Mouse (Mus musculus) hindbrain, embryonic 15.5 days (tissue): ENCODE results near the gene Tmem200b. TPM values are rescaled to one million over a fixed set of nuclear protein-coding genes. Genes with fewer than 3 reads are reported as not detected.

ENCODE experiments used
- ATAC-seq: fragments of 200-750 bp; cut with Nextera tagmentation; 2 replicates; pipeline ENCODE4 v1.8.0; 2017; ENCODE audit warnings: low read depth, moderate number of reproducible peaks, moderate TSS enrichment; ENCODE audit not compliant: low FRiP score
- H3K27ac ChIP-seq: fragments of 300-500 bp; sonication (generic); replicated peaks from 2 replicates; pipeline ENCODE4 v1.5.1; 2015; ENCODE audit warnings: mild to moderate bottlenecking, inconsistent platforms
- H3K27me3 ChIP-seq: fragments of 300-500 bp; sonication (generic); 2 replicates; pipeline ENCODE4 v1.6.1; 2015; ENCODE audit warnings: control low read depth, inconsistent platforms
- H3K36me3 ChIP-seq: fragments of 300-500 bp; sonication (generic); 2 replicates; pipeline ENCODE4 v1.6.1; 2015; ENCODE audit warnings: control low read depth, inconsistent platforms
- H3K4me1 ChIP-seq: fragments of 300-500 bp; sonication (generic); replicated peaks from 2 replicates; pipeline ENCODE4 v1.6.1; 2015; ENCODE audit warnings: control low read depth, inconsistent platforms
- H3K4me2 ChIP-seq: fragments of 300-500 bp; sonication (generic); 2 replicates; pipeline ENCODE4 v1.6.1; 2015; ENCODE audit warnings: moderate library complexity, mild to moderate bottlenecking, inconsistent platforms
- H3K4me3 ChIP-seq: fragments of 300-500 bp; sonication (generic); 2 replicates; pipeline ENCODE4 v1.5.1; 2015; ENCODE audit warnings: mild to moderate bottlenecking, inconsistent platforms
- H3K9ac ChIP-seq: fragments of 300-500 bp; sonication (generic); 2 replicates; pipeline ENCODE4 v1.6.1; 2015; ENCODE audit warnings: inconsistent platforms
- H3K9me3 ChIP-seq: fragments of 300-500 bp; sonication (generic); 2 replicates; pipeline ENCODE4 v1.6.1; 2016; ENCODE audit warnings: control low read depth, inconsistent platforms
- WGBS: fragments of 180-500 bp; shearing (Covaris S2); methylation state at CpG from one replicate; pipeline ENCODE4 v1.1.7; 2015; 5-methylcytosine and 5-hydroxymethylcytosine counted together
- polyA plus RNA-seq: library from polyadenylated mRNA; unstranded; fragments of >200 nt; fragmentation: Nextera tagmentation; extraction: Ambion mirVana; gene quantifications from 2 replicates; pipeline ENCODE4 v1.2.1, GENCODE M21; 2015

The Tmem200b gene
- polyA plus RNA-seq, 1 experiment from 2014 or later = 0.29 TPM

GRCm38 (mm10) chr4:131922404-131922803, 833 bp downstream of the Tmem200b start:
- ATAC-seq = no peak
- H3K4me3 ChIP-seq = peak overlapping the region; percentile 45
- H3K36me3 ChIP-seq = 0 out of 2 replicates have a peak, but pooled peaks cover 7% of the 10 kb centered on the region
- H3K4me1 ChIP-seq = peaks cover 27% of the 10 kb centered on the region
- no peak overlapping the region for H3K9ac ChIP-seq
- 57% methylated on average over 15 of the region's 15 CpGs for WGBS
- H3K4me2 ChIP-seq = peak overlapping the region; percentile 75
- H3K27ac ChIP-seq = no peak overlapping the region
- no peaks in the 10 kb centered on the region for H3K9me3 ChIP-seq
- peaks cover 65% of the 10 kb centered on the region for H3K27me3 ChIP-seq

GRCm38 (mm10) chr4:131924096-131924810, 2.7 kb downstream of the Tmem200b start:
- no peak for ATAC-seq
- Histone ChIP-seq H3K36me3 (peaks cover 20% of the 10 kb centered on the region), H3K4me2 (no peak overlapping the region), H3K9ac (no peak overlapping the region), H3K4me1 (peaks cover 27% of the 10 kb centered on the region), H3K4me3 (no peak overlapping the region), H3K27ac (no peak overlapping the region), H3K9me3 (no peaks in the 10 kb centered on the region), H3K27me3 (peaks cover 49% of the 10 kb centered on the region)
- WGBS = 66% methylated on average over 6 of the region's 6 CpGs

- no peaks in the 10 kb centered on the region for H3K4me1 ChIP-seq
- WGBS = 88% methylated on average over 6 of the region's 6 CpGs
- peaks cover 40% of the 10 kb centered on the region for H3K36me3 ChIP-seq
- peaks cover 3% of the 10 kb centered on the region; the same call in 1 of the 2 replicates for H3K27me3 ChIP-seq
- H3K4me2 ChIP-seq = no peak overlapping the region
- no peak for ATAC-seq
- no peak overlapping the region for H3K27ac ChIP-seq
- H3K9me3 ChIP-seq = no peaks in the 10 kb centered on the region
- no peak overlapping the region for H3K9ac ChIP-seq
- H3K4me3 ChIP-seq = no peak overlapping the region
Observed at GRCm38 (mm10) chr4:131929146-131929545, 7.6 kb downstream of the Tmem200b start.

- Histone ChIP-seq H3K4me2 (no peak overlapping the region), H3K9ac (no peak overlapping the region), H3K36me3 (0 out of 2 replicates have a peak, but pooled peaks cover 6% of the 10 kb centered on the region), H3K4me1 (no peaks in the 10 kb centered on the region), H3K9me3 (no peaks in the 10 kb centered on the region), H3K4me3 (no peak overlapping the region), H3K27ac (no peak overlapping the region), H3K27me3 (no peaks in the 10 kb centered on the region)
- WGBS = 75% methylated on average over 2 of the region's 2 CpGs
- no peak for ATAC-seq
Observed at GRCm38 (mm10) chr4:131939459-131939858, 17.9 kb downstream of the Tmem200b start.

- Histone ChIP-seq H3K27me3 (no peaks in the 10 kb centered on the region), H3K4me2 (no peak overlapping the region), H3K9ac (no peak overlapping the region), H3K4me3 (no peak overlapping the region), H3K27ac (no peak overlapping the region), H3K9me3 (no peaks in the 10 kb centered on the region), H3K36me3 (no peaks in the 10 kb centered on the region), H3K4me1 (no peaks in the 10 kb centered on the region)
- no peak for ATAC-seq
- 92% methylated on average over 4 of the region's 4 CpGs for WGBS
Observed at GRCm38 (mm10) chr4:131940846-131941245, 19.3 kb downstream of the Tmem200b start.

- H3K27me3 ChIP-seq = no peaks in the 10 kb centered on the region
- 95% methylated on average over 11 of the region's 11 CpGs for WGBS
- no peaks in the 10 kb centered on the region for H3K9me3 ChIP-seq
- no peak overlapping the region for H3K9ac ChIP-seq
- H3K4me3 ChIP-seq = no peak overlapping the region
- no peak for ATAC-seq
- no peak overlapping the region for H3K27ac ChIP-seq
- H3K4me2 ChIP-seq = no peak overlapping the region
- no peaks in the 10 kb centered on the region for H3K36me3 ChIP-seq
- no peaks in the 10 kb centered on the region for H3K4me1 ChIP-seq
Observed at GRCm38 (mm10) chr4:131947848-131948247, 26.3 kb downstream of the Tmem200b start.

- no peak for ATAC-seq
- Histone ChIP-seq H3K4me3 (no peak overlapping the region), H3K4me1 (no peaks in the 10 kb centered on the region), H3K27me3 (no peaks in the 10 kb centered on the region), H3K4me2 (no peak overlapping the region), H3K9ac (no peak overlapping the region), H3K36me3 (peaks cover 3% of the 10 kb centered on the region; the same call in 1 of the 2 replicates), H3K27ac (no peak overlapping the region), H3K9me3 (no peaks in the 10 kb centered on the region)
- WGBS = 28% methylated on average over 5 of the region's 5 CpGs
Observed at GRCm38 (mm10) chr4:131949903-131950302, 28.3 kb downstream of the Tmem200b start.

GRCm38 (mm10) chr4:131950657-131951056, 29.1 kb downstream of the Tmem200b start:
- Histone ChIP-seq H3K9ac (no peak overlapping the region), H3K4me1 (no peaks in the 10 kb centered on the region), H3K27ac (no peak overlapping the region), H3K9me3 (no peaks in the 10 kb centered on the region), H3K36me3 (peaks cover 7% of the 10 kb centered on the region; the same call in 1 of the 2 replicates), H3K27me3 (no peaks in the 10 kb centered on the region), H3K4me3 (no peak overlapping the region), H3K4me2 (no peak overlapping the region)
- ATAC-seq = no peak
- WGBS = 37% methylated on average over 8 of the region's 8 CpGs

GRCm38 (mm10) chr4:131957161-131957560, 35.6 kb downstream of the Tmem200b start:
- ATAC-seq = no peak
- Histone ChIP-seq H3K4me3 (no peak overlapping the region), H3K4me2 (no peak overlapping the region), H3K9me3 (no peaks in the 10 kb centered on the region), H3K9ac (no peak overlapping the region), H3K4me1 (no peaks in the 10 kb centered on the region), H3K27ac (no peak overlapping the region), H3K27me3 (no peaks in the 10 kb centered on the region), H3K36me3 (peaks cover 18% of the 10 kb centered on the region)
- WGBS = 87% methylated on average over 3 of the region's 3 CpGs

- Histone ChIP-seq H3K27me3 (no peaks in the 10 kb centered on the region), H3K9me3 (no peaks in the 10 kb centered on the region), H3K27ac (no peak overlapping the region), H3K9ac (no peak overlapping the region), H3K4me3 (no peak overlapping the region), H3K4me2 (no peak overlapping the region), H3K36me3 (peaks cover 35% of the 10 kb centered on the region), H3K4me1 (no peaks in the 10 kb centered on the region)
- 82% methylated on average over 2 of the region's 2 CpGs for WGBS
- no peak for ATAC-seq
Observed at GRCm38 (mm10) chr4:131968873-131969272, 47.3 kb downstream of the Tmem200b start.

GRCm38 (mm10) chr4:131970244-131970853, 48.8 kb downstream of the Tmem200b start:
- Histone ChIP-seq H3K4me2 (no peak overlapping the region), H3K27ac (no peak overlapping the region), H3K9me3 (no peaks in the 10 kb centered on the region), H3K9ac (no peak overlapping the region), H3K4me3 (no peak overlapping the region), H3K4me1 (no peaks in the 10 kb centered on the region), H3K27me3 (no peaks in the 10 kb centered on the region), H3K36me3 (peaks cover 43% of the 10 kb centered on the region)
- ATAC-seq = no peak
- WGBS = 88% methylated on average over 7 of the region's 7 CpGs
